Mouse (Mus musculus) embryo, embryonic 11 days (tissue): ENCODE data around the gene Rcor1.

Experiments used
- DNase-seq: peaks from one replicate; pipeline ENCODE4 v3.0.0-alpha.2; 2015

Gene Rcor1

DNA sequence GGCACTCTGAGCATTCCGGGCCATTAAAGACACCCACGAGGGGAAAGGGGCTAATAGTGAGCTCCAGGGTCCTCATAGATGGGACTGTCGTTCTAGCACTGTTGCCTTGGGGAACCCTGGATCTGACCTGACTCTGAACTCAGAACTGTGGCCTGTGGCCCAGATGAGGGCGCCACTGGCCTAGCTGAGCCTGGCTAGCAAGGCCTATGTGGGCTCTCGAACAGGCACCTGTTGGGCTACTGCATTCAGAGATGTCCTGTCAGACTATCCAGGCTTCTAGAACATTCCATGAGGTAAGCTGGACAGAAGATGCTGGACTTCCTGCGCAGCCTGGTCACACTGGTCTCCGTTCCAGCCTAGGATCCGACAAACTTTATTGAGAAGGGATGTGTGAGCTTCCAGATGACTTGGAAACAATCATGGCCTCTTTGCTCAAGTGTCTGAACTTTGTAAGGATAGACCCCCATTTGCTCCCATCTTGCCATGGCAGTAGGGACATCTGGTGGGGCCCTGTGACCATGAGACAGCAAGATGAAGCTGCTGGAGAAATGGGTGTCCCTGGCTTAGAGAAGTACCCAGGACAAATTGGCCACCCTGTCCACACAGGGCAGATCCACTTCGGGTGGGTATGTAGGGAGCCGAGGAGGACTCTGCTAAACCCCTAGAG, 126.1 kb downstream of the Rcor1 start:
- DNase-seq: peak; percentile 69
